Mouse (Mus musculus) gastrocnemius, adult 8-10 months (tissue): ENCODE results near the gene Kcnk1. TPM values are rescaled to one million over a fixed set of nuclear protein-coding genes. Genes with fewer than 3 reads are reported as not detected.

Experiments used
- DNase-seq, 2 experiments: peaks; one replicate each; pipeline ENCODE4 v3.0.0; 2022; ENCODE audit warnings: low spot score in 2 of 2
- total RNA-seq, 4 experiments: library from RNA; stranded (reverse); gene quantifications; 2 replicates each; pipeline ENCODE4 v1.2.4; 2022

Gene Kcnk1
- total RNA-seq, 4 experiments from 2014 or later: 0.21 to 0.31 (median 0.27) TPM; not detected in 1

- no peak for DNase-seq
Measured at GRCm38 (mm10) chr8:125996031-125996839, 1.3 kb downstream of the Kcnk1 start.

GRCm38 (mm10) chr8:125996980-125997379 lies 2.0 kb downstream of the Kcnk1 start:
- no peak for DNase-seq

GRCm38 (mm10) chr8:125997550-125997949 lies 2.6 kb downstream of the Kcnk1 start:
- no peak for DNase-seq

GRCm38 (mm10) chr8:125999842-126000395 lies 4.9 kb downstream of the Kcnk1 start:
- no peak for DNase-seq

- DNase-seq: no peak
Measured at GRCm38 (mm10) chr8:126003546-126003945, 8.6 kb downstream of the Kcnk1 start.

GRCm38 (mm10) chr8:126004953-126005352 lies 10.0 kb downstream of the Kcnk1 start:
- no peak for DNase-seq

- no peak for DNase-seq
Measured at GRCm38 (mm10) chr8:126006310-126006990, 11.5 kb downstream of the Kcnk1 start.

- no peak for DNase-seq
Measured at GRCm38 (mm10) chr8:126007538-126008330, 12.8 kb downstream of the Kcnk1 start.

GRCm38 (mm10) chr8:126008945-126009344 lies 14.0 kb downstream of the Kcnk1 start:
- DNase-seq: no peak

GRCm38 (mm10) chr8:126010900-126011299 lies 15.9 kb downstream of the Kcnk1 start:
- no peak for DNase-seq

- DNase-seq: no peak
Measured at GRCm38 (mm10) chr8:126012334-126012733, 17.4 kb downstream of the Kcnk1 start.

- DNase-seq: no peak
Measured at GRCm38 (mm10) chr8:126013646-126014045, 18.7 kb downstream of the Kcnk1 start.

- no peak for DNase-seq
Measured at GRCm38 (mm10) chr8:126021932-126022331, 27.0 kb downstream of the Kcnk1 start.

- DNase-seq: no peak
Measured at GRCm38 (mm10) chr8:126023706-126024305, 28.8 kb downstream of the Kcnk1 start.

- no peak for DNase-seq
Measured at GRCm38 (mm10) chr8:126024891-126025290, 29.9 kb downstream of the Kcnk1 start.

- DNase-seq: no peak
Measured at GRCm38 (mm10) chr8:126026121-126026520, 31.2 kb downstream of the Kcnk1 start.

- no peak for DNase-seq
Measured at GRCm38 (mm10) chr8:126026584-126026983, 31.6 kb downstream of the Kcnk1 start.

GRCm38 (mm10) chr8:126027486-126027885 lies 32.5 kb downstream of the Kcnk1 start:
- no peak for DNase-seq

GRCm38 (mm10) chr8:126028941-126029340 lies 34.0 kb downstream of the Kcnk1 start:
- no peak for DNase-seq

GRCm38 (mm10) chr8:126032776-126033175 lies 37.8 kb downstream of the Kcnk1 start:
- no peak for DNase-seq

- no peak for DNase-seq
Measured at GRCm38 (mm10) chr8:126035046-126035445, 40.1 kb downstream of the Kcnk1 start.
